Mouse (Mus musculus): ENCODE results near the gene Olfr1434.
"Not testable (repeated sequence)": the region's sequence is repeated elsewhere in the genome, so short reads cannot be mapped to it uniquely, and the experiment has no call there.

Gene Olfr1434

DNA sequence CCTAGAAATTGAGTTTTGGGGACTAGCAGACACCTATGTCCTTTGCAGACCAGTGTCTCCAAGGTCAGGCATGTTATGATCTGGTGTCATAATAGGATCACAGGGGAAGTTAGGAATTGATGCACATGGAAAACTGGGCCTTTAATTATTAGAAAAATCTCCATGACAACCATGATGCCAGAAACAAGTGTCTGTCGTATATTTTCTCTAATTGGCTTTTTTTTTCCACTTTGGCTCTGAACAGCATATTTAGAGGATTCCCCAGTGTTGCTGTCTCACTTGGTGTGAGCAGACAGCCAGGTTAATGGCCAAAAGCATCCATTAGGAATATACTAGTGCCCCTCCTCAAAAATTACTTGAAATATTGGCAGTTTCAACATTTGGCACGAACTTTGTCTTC lies at the start of gene Olfr1434:
Olfr1434 (plus strand) TSS at position 301 of the 400 bp plus-strand sequence.
- DNase-seq (ENCODE audit: low spot score): no peak

DNA sequence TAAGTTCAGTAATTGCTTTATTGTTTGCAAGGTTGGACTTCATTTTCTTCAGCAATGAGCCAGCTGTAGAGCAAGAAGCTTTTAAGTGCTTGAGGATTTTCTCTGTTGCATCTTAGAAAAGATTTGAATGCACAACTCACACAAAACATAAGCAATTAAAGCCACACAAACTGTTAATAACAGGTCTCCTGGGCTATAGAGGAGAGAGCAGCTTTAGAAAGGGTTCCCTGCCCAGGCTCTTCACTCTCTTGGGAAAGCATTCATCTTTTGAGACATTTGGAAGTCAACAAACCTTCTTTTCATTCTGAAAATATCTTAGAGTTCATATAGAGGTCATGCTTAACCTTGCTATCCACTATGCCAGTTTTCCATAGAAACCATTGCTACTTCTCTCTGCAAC lies 47.2 kb upstream of the Olfr1434 start, which contains the start of gene Olfr1432:
Olfr1432 (minus strand) TSS at position 101 of the 400 bp plus-strand sequence.
- not testable (repeated sequence) for DNase-seq (ENCODE audit: low spot score)

DNA sequence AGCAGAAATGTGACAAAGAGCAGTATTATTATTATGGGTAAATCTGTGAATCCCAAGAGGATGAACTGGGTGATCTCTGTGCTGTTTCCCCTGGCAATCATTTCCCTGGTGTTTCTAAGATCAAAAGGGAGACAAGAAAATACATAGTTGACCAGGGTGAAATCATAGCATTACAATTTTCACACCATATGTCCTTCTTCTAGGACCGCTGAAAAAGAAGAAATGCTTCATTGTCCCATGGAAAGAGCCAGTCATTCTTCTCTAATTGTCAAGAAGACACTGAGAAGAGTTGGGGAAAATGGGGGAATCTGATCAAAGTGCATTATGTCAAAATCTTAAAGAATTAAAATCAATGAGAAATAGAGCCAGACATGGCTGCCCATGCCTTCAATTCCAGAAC lies 38.1 kb upstream of the Olfr1434 start, which contains the start of gene Olfr262:
Olfr262 (minus strand) TSS at position 101 of the 400 bp plus-strand sequence.
- DNase-seq (ENCODE audit: low spot score): no peak

DNA sequence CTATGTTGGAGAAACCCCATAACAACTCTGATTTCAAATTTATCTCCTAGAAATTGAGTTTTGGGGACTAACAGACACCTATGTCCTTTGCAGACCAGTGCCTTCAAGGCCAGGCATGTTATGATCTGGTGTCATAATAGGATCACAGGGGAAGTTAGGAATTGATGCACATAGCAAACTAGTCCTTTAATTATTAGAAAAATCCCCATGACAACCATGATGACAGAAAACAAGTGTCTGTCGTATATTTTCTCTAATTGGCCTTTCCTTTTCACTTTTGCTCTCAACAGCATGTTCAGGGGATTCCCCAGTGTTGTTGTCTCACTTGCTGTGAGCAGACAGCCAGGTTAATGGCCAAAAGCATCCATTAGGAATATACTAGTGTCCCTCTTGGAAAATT lies 18.9 kb upstream of the Olfr1434 start, which contains the start of gene Olfr235:
Olfr235 (plus strand) TSS at position 301 of the 400 bp plus-strand sequence.
- DNase-seq (ENCODE audit: low spot score): no peak

DNA sequence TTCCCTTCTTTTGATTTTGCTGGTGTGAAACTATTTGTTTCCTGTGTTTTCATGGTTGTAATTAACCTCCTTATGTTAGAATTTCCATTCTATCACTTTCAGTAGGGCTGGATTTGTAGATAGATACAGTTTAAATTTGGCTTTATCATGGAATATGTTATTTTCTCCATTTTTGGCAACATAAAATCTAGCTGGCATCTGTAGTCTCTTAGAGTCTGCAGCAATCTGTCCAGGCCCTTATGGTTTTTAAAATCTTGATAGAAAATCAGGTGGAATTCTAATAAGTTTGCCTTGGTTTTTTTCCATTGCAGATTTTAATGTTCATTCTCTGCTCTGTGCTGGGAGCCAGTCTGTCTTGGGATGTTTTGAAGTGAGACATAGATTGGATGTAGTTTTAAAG lies 13.3 kb downstream of the Olfr1434 start:
- DNase-seq (ENCODE audit: low spot score): no peak

DNA sequence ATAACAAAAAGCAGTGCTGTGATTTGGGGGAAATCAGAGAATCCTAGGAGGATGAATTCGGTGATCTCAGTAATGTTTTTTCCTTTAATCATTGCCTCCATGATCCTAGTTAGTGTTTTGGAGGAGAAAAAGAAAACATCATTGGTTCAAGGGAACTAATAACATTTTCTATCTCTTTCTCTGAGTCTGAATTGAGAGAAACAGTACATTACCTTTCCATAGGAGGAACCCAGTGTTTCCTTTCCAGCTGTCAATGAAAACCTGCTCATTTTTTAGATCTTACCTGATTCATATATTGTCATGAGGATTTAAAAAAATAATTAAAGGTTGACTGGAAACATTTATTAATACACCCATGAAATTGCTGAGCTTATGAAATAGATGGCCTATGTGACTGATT lies 19.4 kb downstream of the Olfr1434 start, which contains the start of gene Olfr1436:
Olfr1436 (minus strand) TSS at position 101 of the 400 bp plus-strand sequence.
- not testable (repeated sequence) for DNase-seq (ENCODE audit: low spot score)

DNA sequence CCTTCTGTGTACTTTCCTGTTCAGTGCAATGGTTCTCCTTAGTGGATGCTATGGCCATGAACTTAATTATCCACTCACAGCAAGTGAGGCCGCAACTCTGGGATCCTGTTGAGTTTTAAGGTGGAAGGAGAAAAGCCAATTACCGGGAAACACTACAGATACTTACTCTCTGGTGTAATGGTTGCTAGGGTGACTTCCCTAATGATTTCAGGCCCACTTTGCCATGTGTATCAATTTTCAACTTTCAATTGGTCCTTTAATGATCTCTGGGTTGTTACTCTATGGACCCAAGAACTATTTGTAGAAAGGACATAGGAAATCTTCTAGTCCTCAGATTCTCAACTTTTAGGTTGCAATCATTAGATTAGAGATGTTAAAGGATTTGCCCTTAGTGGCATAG lies 45.3 kb downstream of the Olfr1434 start, which contains the start of gene Olfr1437:
Olfr1437 (minus strand) TSS at position 101 of the 400 bp plus-strand sequence.
- DNase-seq (ENCODE audit: low spot score): no peak

Measured in embryo, embryonic 10.5 days (tissue).